Comparison of ENCODE assay signal across 21 mouse cellular contexts in genomic region chr10:80186649-80187048, GRCm38 (mm10). TPM values are rescaled to one million over a fixed set of nuclear protein-coding genes. Genes with fewer than 3 reads are reported as not detected.
DNase-seq lines count a peak whose midpoint lies in the region; ATAC-seq and TF ChIP-seq lines count a peak whose summit lies in the region.
"Had no signal": no experiment of that assay in that cellular context is flagged by ENCODE, and none has a peak within 500 bp of the region (broad histone marks: within the 10 kb centered on the region; RNA-seq: fewer than 3 reads in every experiment).

No protein-coding gene starts in this region.

- WGBS in forebrain, embryonic 10.5 days = 37% methylated on average over 27 of the region's 27 CpGs
- 44% methylated on average over 27 of the region's 27 CpGs for WGBS in forebrain, embryonic 15.5 days
- 41% methylated on average over 27 of the region's 27 CpGs for WGBS in midbrain, embryonic 10.5 days
- 40% methylated on average over 27 of the region's 27 CpGs for WGBS in midbrain, embryonic 15.5 days
- WGBS in midbrain, embryonic 14.5 days = 37% methylated on average over 27 of the region's 27 CpGs

- no peak for TF ChIP-seq CTCF in ES-Bruce4 (IDR thresholded peaks at IDR 0.05; ENCODE audit: low read depth, low read length)

- no peak for ATAC-seq in forebrain, embryonic 15.5 days (replicated peaks)
- ATAC-seq in midbrain, embryonic 15.5 days (replicated peaks) = no peak
- no peak for ATAC-seq in midbrain, embryonic 14.5 days (ENCODE audit: low FRiP score, low TSS enrichment)
- ATAC-seq: forebrain, embryonic 14.5 days; intestine, embryonic 15.5 days had no signal

- TF ChIP-seq POLR2A in ES-Bruce4 (IDR thresholded peaks at IDR 0.05; ENCODE audit: insufficient read depth, low read length) = no peak

- H3K4me2 ChIP-seq in forebrain, embryonic 15.5 days (replicated peaks) = no peak overlapping the region
- no peak overlapping the region for H3K4me2 ChIP-seq in midbrain, embryonic 15.5 days
- peak overlapping the region; percentile 26 for H3K4me2 ChIP-seq in midbrain, embryonic 14.5 days (ENCODE audit: low read length)
- H3K4me2 ChIP-seq: embryonic facial prominence, embryonic 12.5 days; heart, embryonic 15.5 days; hindbrain, embryonic 14.5 days; intestine, embryonic 15.5 days had no signal

- no peaks in the 10 kb centered on the region for H3K9me3 ChIP-seq in forebrain, embryonic 10.5 days
- H3K9me3 ChIP-seq in forebrain, embryonic 15.5 days = no peaks in the 10 kb centered on the region
- no peaks in the 10 kb centered on the region for H3K9me3 ChIP-seq in midbrain, embryonic 10.5 days (replicated peaks)
- no peaks in the 10 kb centered on the region for H3K9me3 ChIP-seq in midbrain, embryonic 15.5 days
- H3K9me3 ChIP-seq in ES-Bruce4 (replicated peaks; ENCODE audit: control insufficient read depth, insufficient read depth, low read length, poor library complexity, severe bottlenecking) = no peaks in the 10 kb centered on the region
- H3K9me3 ChIP-seq in midbrain, embryonic 14.5 days (ENCODE audit: control insufficient read depth, low read length) = no peaks in the 10 kb centered on the region
- H3K9me3 ChIP-seq: embryonic facial prominence, embryonic 12.5 days; G1E; heart, embryonic 15.5 days; hindbrain, embryonic 10.5 days; intestine, embryonic 15.5 days had no signal

- no peak for TF ChIP-seq EP300 in ES-Bruce4 (IDR thresholded peaks at IDR 0.05; ENCODE audit: insufficient read depth, low read depth, low read length)

- H3K4me1 ChIP-seq in forebrain, embryonic 10.5 days = peaks cover 57% of the 10 kb centered on the region
- peaks cover 28% of the 10 kb centered on the region for H3K4me1 ChIP-seq in forebrain, embryonic 15.5 days
- H3K4me1 ChIP-seq in midbrain, embryonic 10.5 days = peaks cover 96% of the 10 kb centered on the region
- peaks cover 49% of the 10 kb centered on the region for H3K4me1 ChIP-seq in midbrain, embryonic 15.5 days
- H3K4me1 ChIP-seq in ES-Bruce4 (ENCODE audit: control insufficient read depth, insufficient read depth, low read length) = peaks cover 3% of the 10 kb centered on the region
- peaks cover 32% of the 10 kb centered on the region for H3K4me1 ChIP-seq in midbrain, embryonic 14.5 days (ENCODE audit: control insufficient read depth, insufficient read depth, low read length)

- H3K27ac ChIP-seq in forebrain, embryonic 10.5 days = no peak overlapping the region
- H3K27ac ChIP-seq in forebrain, embryonic 15.5 days (replicated peaks) = no peak overlapping the region
- H3K27ac ChIP-seq in midbrain, embryonic 10.5 days (replicated peaks) = peak overlapping the region; percentile 72
- H3K27ac ChIP-seq in midbrain, embryonic 15.5 days = no peak overlapping the region
- no peak overlapping the region for H3K27ac ChIP-seq in ES-Bruce4 (ENCODE audit: insufficient read depth, low read length)
- H3K27ac ChIP-seq in midbrain, embryonic 14.5 days (replicated peaks; ENCODE audit: low read depth, low read length) = peak overlapping the region; percentile 55
- H3K27ac ChIP-seq: embryonic facial prominence, embryonic 12.5 days; heart, embryonic 15.5 days; hindbrain, embryonic 14.5 days; intestine, embryonic 15.5 days had no signal

- no peak for DNase-seq in forebrain, embryonic 10.5 days (ENCODE audit: extremely low spot score, low spot score)
- no peak for DNase-seq in midbrain, embryonic 10.5 days (ENCODE audit: low spot score)
- DNase-seq in midbrain, embryonic 14.5 days = no peak
- no peak for DNase-seq in gastrocnemius, adult 18-20 months (ENCODE audit: low spot score)
- DNase-seq: adrenal gland, postnatal 10 days; cerebellum, adult 11 months; cerebellum, adult 8-10 months; cerebellum, postnatal 14 days; embryo, embryonic 11 days; gastrocnemius, postnatal 25 days had no signal

- no peak overlapping the region for H3K9ac ChIP-seq in forebrain, embryonic 15.5 days (replicated peaks)
- no peak overlapping the region for H3K9ac ChIP-seq in midbrain, embryonic 15.5 days
- no peak overlapping the region for H3K9ac ChIP-seq in ES-Bruce4 (ENCODE audit: low read depth, poor library complexity, severe bottlenecking)
- H3K9ac ChIP-seq in midbrain, embryonic 14.5 days (replicated peaks; ENCODE audit: low read length) = no peak overlapping the region; the same call in 1 of the 2 replicates
- H3K9ac ChIP-seq: embryonic facial prominence, embryonic 12.5 days; heart, embryonic 15.5 days; hindbrain, embryonic 14.5 days; intestine, embryonic 15.5 days had no signal

- H3K4me3 ChIP-seq in forebrain, embryonic 10.5 days = 0 out of 2 replicates have a peak overlapping the region, but pooled peaks have one; percentile 2
- no peak overlapping the region for H3K4me3 ChIP-seq in forebrain, embryonic 15.5 days
- H3K4me3 ChIP-seq in midbrain, embryonic 10.5 days = peak overlapping the region; percentile 96; the same call in 1 of the 2 replicates
- H3K4me3 ChIP-seq in midbrain, embryonic 15.5 days = no peak overlapping the region
- peak overlapping the region; percentile 1; the same call in 1 of the 2 replicates for H3K4me3 ChIP-seq in ES-Bruce4 (ENCODE audit: low read depth, low read length)
- H3K4me3 ChIP-seq in midbrain, embryonic 14.5 days (replicated peaks; ENCODE audit: low read depth, low read length) = no peak overlapping the region
- H3K4me3 ChIP-seq: embryonic facial prominence, embryonic 12.5 days; heart, embryonic 15.5 days; hindbrain, embryonic 10.5 days; intestine, embryonic 15.5 days had no signal

- peaks cover 70% of the 10 kb centered on the region for H3K36me3 ChIP-seq in forebrain, embryonic 10.5 days (replicated peaks)
- peaks cover 28% of the 10 kb centered on the region for H3K36me3 ChIP-seq in forebrain, embryonic 15.5 days
- peaks cover 70% of the 10 kb centered on the region for H3K36me3 ChIP-seq in midbrain, embryonic 10.5 days
- peaks cover 7% of the 10 kb centered on the region for H3K36me3 ChIP-seq in midbrain, embryonic 15.5 days (replicated peaks)
- no peaks in the 10 kb centered on the region for H3K36me3 ChIP-seq in ES-Bruce4 (ENCODE audit: control insufficient read depth, insufficient read depth, low read length, poor library complexity, severe bottlenecking)
- H3K36me3 ChIP-seq in midbrain, embryonic 14.5 days (ENCODE audit: control insufficient read depth, insufficient read depth, low read length) = peaks cover 42% of the 10 kb centered on the region
- H3K36me3 ChIP-seq: G1E; heart, embryonic 15.5 days had no signal

- H3K27me3 ChIP-seq in forebrain, embryonic 10.5 days (ENCODE audit: poor library complexity, severe bottlenecking) = peaks cover 82% of the 10 kb centered on the region
- H3K27me3 ChIP-seq in forebrain, embryonic 15.5 days = 0 out of 2 replicates have a peak, but pooled peaks cover 4% of the 10 kb centered on the region
- peaks cover 87% of the 10 kb centered on the region for H3K27me3 ChIP-seq in midbrain, embryonic 10.5 days (ENCODE audit: low read depth, poor library complexity, severe bottlenecking)
- no peaks in the 10 kb centered on the region for H3K27me3 ChIP-seq in midbrain, embryonic 15.5 days (replicated peaks)
- no peaks in the 10 kb centered on the region; the same call in 1 of the 2 replicates for H3K27me3 ChIP-seq in ES-Bruce4 (ENCODE audit: control insufficient read depth, insufficient read depth, low read length, poor library complexity, severe bottlenecking)
- H3K27me3 ChIP-seq in midbrain, embryonic 14.5 days (ENCODE audit: control insufficient read depth, insufficient read depth, low read length) = no peaks in the 10 kb centered on the region

RNA-seq across cellular contexts. Expression of gene Efna2, which starts 7.4 kb away (rescaled TPM):
- 23.2 and 24.2 TPM in 2 replicates for polyA plus RNA-seq in forebrain, embryonic 10.5 days (2016; fragmentation: Nextera tagmentation; extraction: Ambion mirVana)
- 35.8 and 36.5 TPM in 2 replicates for polyA plus RNA-seq in forebrain, embryonic 15.5 days (2015; fragmentation: Nextera tagmentation; extraction: Ambion mirVana)
- 56.6 and 64.5 TPM in 2 replicates for polyA plus RNA-seq in midbrain, embryonic 10.5 days (2016; fragmentation: Nextera tagmentation; extraction: Ambion mirVana)
- polyA plus RNA-seq in midbrain, embryonic 15.5 days (2015; fragmentation: Nextera tagmentation; extraction: Ambion mirVana) = 53.4 and 54.6 TPM in 2 replicates
- polyA plus RNA-seq in ES-Bruce4 (2011; ENCODE audit: insufficient read depth, insufficient read length, low read depth, missing spikeins) = 7.2 and 11.2 TPM in 2 replicates
- 41.9 and 50.1 TPM in 2 replicates for polyA plus RNA-seq in midbrain, embryonic 14.5 days (2014; fragmentation: Nextera tagmentation; extraction: Ambion mirVana)
- total RNA-seq in gastrocnemius, adult 18-20 months (2021) = under 1 TPM; 0.24 to 0.48 TPM
- total RNA-seq: common myeloid progenitor, adult 5-6 weeks; G1E had no signal

RNA-seq across cellular contexts. Expression of gene 1600002K03Rik, which starts 13.9 kb away (rescaled TPM):
- 9.8 and 10.7 TPM in 2 replicates for polyA plus RNA-seq in forebrain, embryonic 10.5 days (2016; fragmentation: Nextera tagmentation; extraction: Ambion mirVana)
- 9.7 and 12.7 TPM in 2 replicates for polyA plus RNA-seq in forebrain, embryonic 15.5 days (2015; fragmentation: Nextera tagmentation; extraction: Ambion mirVana)
- polyA plus RNA-seq in midbrain, embryonic 10.5 days (2016; fragmentation: Nextera tagmentation; extraction: Ambion mirVana) = 10.6 and 11.2 TPM in 2 replicates
- polyA plus RNA-seq in midbrain, embryonic 15.5 days (2015; fragmentation: Nextera tagmentation; extraction: Ambion mirVana) = 13.3 and 14.7 TPM in 2 replicates
- polyA plus RNA-seq in ES-Bruce4 (2011; ENCODE audit: insufficient read depth, insufficient read length, low read depth, missing spikeins) = 7.6 and 7.7 TPM in 2 replicates
- 5.7 and 9.9 TPM in 2 replicates for polyA plus RNA-seq in midbrain, embryonic 14.5 days (2014; fragmentation: Nextera tagmentation; extraction: Ambion mirVana)
- total RNA-seq in gastrocnemius, adult 18-20 months (2021) = 1 to 10 TPM; 5.4 to 6.5 TPM

RNA-seq across cellular contexts. Expression of gene Cirbp, which starts 20.9 kb away (rescaled TPM):
- 90.9 and 116 TPM in 2 replicates for polyA plus RNA-seq in forebrain, embryonic 10.5 days (2016; fragmentation: Nextera tagmentation; extraction: Ambion mirVana)
- polyA plus RNA-seq in forebrain, embryonic 15.5 days (2015; fragmentation: Nextera tagmentation; extraction: Ambion mirVana) = 350 and 358 TPM in 2 replicates
- polyA plus RNA-seq in midbrain, embryonic 10.5 days (2016; fragmentation: Nextera tagmentation; extraction: Ambion mirVana) = 91.8 and 135 TPM in 2 replicates
- 364 and 392 TPM in 2 replicates for polyA plus RNA-seq in midbrain, embryonic 15.5 days (2015; fragmentation: Nextera tagmentation; extraction: Ambion mirVana)
- polyA plus RNA-seq in ES-Bruce4 (2011; ENCODE audit: insufficient read depth, insufficient read length, low read depth, missing spikeins) = 51.9 and 58.2 TPM in 2 replicates
- polyA plus RNA-seq in midbrain, embryonic 14.5 days (2014; fragmentation: Nextera tagmentation; extraction: Ambion mirVana) = 295 and 421 TPM in 2 replicates
- 10 to 100 TPM; 28.9 to 37.5 TPM for total RNA-seq in gastrocnemius, adult 18-20 months (2021)

RNA-seq across cellular contexts. Expression of gene Midn, which starts 38.6 kb away (rescaled TPM):
- 19.1 and 19.8 TPM in 2 replicates for polyA plus RNA-seq in forebrain, embryonic 10.5 days (2016; fragmentation: Nextera tagmentation; extraction: Ambion mirVana)
- polyA plus RNA-seq in forebrain, embryonic 15.5 days (2015; fragmentation: Nextera tagmentation; extraction: Ambion mirVana) = 33.0 and 34.9 TPM in 2 replicates
- polyA plus RNA-seq in midbrain, embryonic 10.5 days (2016; fragmentation: Nextera tagmentation; extraction: Ambion mirVana) = 17.8 and 19.7 TPM in 2 replicates
- 29.5 and 29.9 TPM in 2 replicates for polyA plus RNA-seq in midbrain, embryonic 15.5 days (2015; fragmentation: Nextera tagmentation; extraction: Ambion mirVana)
- 67.4 and 73.2 TPM in 2 replicates for polyA plus RNA-seq in ES-Bruce4 (2011; ENCODE audit: insufficient read depth, insufficient read length, low read depth, missing spikeins)
- polyA plus RNA-seq in midbrain, embryonic 14.5 days (2014; fragmentation: Nextera tagmentation; extraction: Ambion mirVana) = 62.6 and 65.6 TPM in 2 replicates
- 10 to 100 TPM; 40.6 to 47.9 TPM for total RNA-seq in gastrocnemius, adult 18-20 months (2021)

RNA-seq across cellular contexts. Expression of gene Mum1, which starts 39.6 kb away (rescaled TPM):
- 89.4 and 98.3 TPM in 2 replicates for polyA plus RNA-seq in forebrain, embryonic 10.5 days (2016; fragmentation: Nextera tagmentation; extraction: Ambion mirVana)
- polyA plus RNA-seq in forebrain, embryonic 15.5 days (2015; fragmentation: Nextera tagmentation; extraction: Ambion mirVana) = 49.9 and 52.8 TPM in 2 replicates
- 154 and 166 TPM in 2 replicates for polyA plus RNA-seq in midbrain, embryonic 10.5 days (2016; fragmentation: Nextera tagmentation; extraction: Ambion mirVana)
- polyA plus RNA-seq in midbrain, embryonic 15.5 days (2015; fragmentation: Nextera tagmentation; extraction: Ambion mirVana) = 56.4 and 59.5 TPM in 2 replicates
- polyA plus RNA-seq in ES-Bruce4 (2011; ENCODE audit: insufficient read depth, insufficient read length, low read depth, missing spikeins) = 35.7 and 36.5 TPM in 2 replicates
- 51.5 and 65.4 TPM in 2 replicates for polyA plus RNA-seq in midbrain, embryonic 14.5 days (2014; fragmentation: Nextera tagmentation; extraction: Ambion mirVana)
- total RNA-seq in gastrocnemius, adult 18-20 months (2021) = 10 to 100 TPM; 13.8 to 13.9 TPM

Comparison
In these comparisons a context has a peak if more than half of its experiments do, and no peak if none do; other contexts are left out.
1. H3K27ac ChIP-seq: peak in midbrain, embryonic 10.5 days (single experiment) and midbrain, embryonic 14.5 days (single experiment); none in forebrain, embryonic 10.5 days (single experiment), forebrain, embryonic 15.5 days (single experiment), midbrain, embryonic 15.5 days (single experiment) and ES-Bruce4 (single experiment).
2. H3K4me3 ChIP-seq: peak in forebrain, embryonic 10.5 days (single experiment), midbrain, embryonic 10.5 days (single experiment) and ES-Bruce4 (single experiment); none in forebrain, embryonic 15.5 days (single experiment), midbrain, embryonic 15.5 days (single experiment) and midbrain, embryonic 14.5 days (single experiment).